Mouse (Mus musculus) stomach, embryonic 16.5 days (tissue): ENCODE measurements around the gene Dock6. TPM values are rescaled to one million over a fixed set of nuclear protein-coding genes. Genes with fewer than 3 reads are reported as not detected.

Experiments
- ATAC-seq: fragments of 200-750 bp; cut with Nextera tagmentation; 2 replicates; pipeline ENCODE4 v1.8.0; 2017; ENCODE audit warnings: moderate number of reproducible peaks, moderate TSS enrichment; ENCODE audit not compliant: insufficient read depth, low FRiP score
- H3K27ac ChIP-seq: fragments of 300-500 bp; sonication (generic); 2 replicates; pipeline ENCODE4 v1.5.1; 2014; ENCODE audit warnings: low read length
- H3K27me3 ChIP-seq: fragments of 300-500 bp; sonication (generic); 2 replicates; pipeline ENCODE4 v1.6.1; 2014; ENCODE audit warnings: low read length, control low read depth, mixed read lengths; ENCODE audit not compliant: control insufficient read depth, insufficient read depth
- H3K36me3 ChIP-seq: fragments of 300-500 bp; sonication (generic); 2 replicates; pipeline ENCODE4 v1.6.1; 2014; ENCODE audit warnings: low read length; ENCODE audit not compliant: control insufficient read depth, insufficient read depth
- H3K4me1 ChIP-seq: fragments of 300-500 bp; sonication (generic); 2 replicates; pipeline ENCODE4 v1.6.1; 2014; ENCODE audit warnings: low read length, control low read depth, mixed read lengths; ENCODE audit not compliant: control insufficient read depth, insufficient read depth
- H3K4me2 ChIP-seq: fragments of 300-500 bp; sonication (generic); 2 replicates; pipeline ENCODE4 v1.6.1; 2014; ENCODE audit warnings: low read depth, low read length, mixed read lengths
- H3K4me3 ChIP-seq: fragments of 300-500 bp; sonication (generic); replicated peaks from 2 replicates; pipeline ENCODE4 v1.5.1; 2014; ENCODE audit warnings: mild to moderate bottlenecking, low read length
- H3K9ac ChIP-seq: fragments of 300-500 bp; sonication (generic); 2 replicates; pipeline ENCODE4 v1.6.1; 2014; ENCODE audit warnings: low read length
- H3K9me3 ChIP-seq: fragments of 300-500 bp; sonication (generic); replicated peaks from 2 replicates; pipeline ENCODE4 v1.6.1; 2016; ENCODE audit warnings: low read length, control low read depth; ENCODE audit not compliant: control insufficient read depth
- WGBS: fragments of 180-500 bp; shearing (Covaris S2); extraction: QIAGEN DNeasy Blood & Tissue Kit; methylation state at CpG from one replicate; pipeline ENCODE4 v1.1.7; 2014; 5-methylcytosine and 5-hydroxymethylcytosine counted together
- polyA plus RNA-seq: library from polyadenylated mRNA; unstranded; fragments of >200 nt; fragmentation: Nextera tagmentation; extraction: Ambion mirVana; gene quantifications from 2 replicates; pipeline ENCODE4 v1.2.1, GENCODE M21; 2015

The Dock6 gene
- polyA plus RNA-seq, 1 experiment from 2014 or later = 39.4 TPM

DNA sequence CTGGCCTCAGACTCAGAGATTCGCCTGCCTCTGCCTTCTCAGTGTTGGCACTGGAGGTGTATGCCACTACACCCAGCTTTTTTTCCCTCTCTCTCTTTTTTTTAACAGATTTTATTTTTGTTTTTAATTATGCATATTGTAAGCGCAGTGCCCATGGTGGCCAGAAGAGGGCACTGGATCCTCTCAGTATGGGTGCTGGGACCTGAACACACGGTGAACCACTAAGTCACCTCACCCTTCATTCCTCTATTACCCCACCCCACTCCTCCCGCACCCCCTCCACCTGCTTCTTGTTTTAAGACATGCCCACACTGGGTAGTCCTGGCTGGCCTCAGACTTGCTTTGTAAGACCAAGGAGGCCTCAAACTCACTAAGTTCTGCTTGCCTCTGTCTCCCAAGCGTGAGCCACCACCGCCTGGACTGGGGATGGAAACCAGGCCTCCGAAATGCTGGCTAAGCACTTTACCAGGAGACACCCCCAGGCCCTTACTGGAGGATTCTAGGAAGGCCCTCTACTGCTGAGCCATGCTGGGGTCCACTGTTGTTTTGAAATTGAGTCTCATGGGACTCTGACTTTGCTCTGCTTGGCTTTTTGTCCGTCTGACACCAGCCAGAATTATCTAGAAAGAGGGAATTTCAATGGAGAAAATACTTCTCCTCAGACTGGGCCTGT lies 12.2 kb downstream of the Dock6 start:
- no peak for ATAC-seq
- 51% methylated on average over 8 of the region's 8 CpGs for WGBS
- H3K36me3 ChIP-seq = peaks cover 20% of the 10 kb centered on the region; the same call in 1 of the 2 replicates
- no peaks in the 10 kb centered on the region for H3K9me3 ChIP-seq
- no peak overlapping the region for H3K4me2 ChIP-seq
- H3K9ac ChIP-seq = no peak overlapping the region
- H3K27ac ChIP-seq = 0 out of 2 replicates have a peak overlapping the region, but pooled peaks have one; percentile 23
- H3K27me3 ChIP-seq = no peaks in the 10 kb centered on the region
- peaks cover 12% of the 10 kb centered on the region; the same call in 1 of the 2 replicates for H3K4me1 ChIP-seq
- H3K4me3 ChIP-seq = no peak overlapping the region

- no peak for ATAC-seq
- no peak overlapping the region for H3K4me2 ChIP-seq
- peaks cover 9% of the 10 kb centered on the region; the same call in 1 of the 2 replicates for H3K4me1 ChIP-seq
- 93% methylated on average over 2 of the region's 2 CpGs for WGBS
- no peak overlapping the region for H3K9ac ChIP-seq
- H3K27ac ChIP-seq = no peak overlapping the region
- H3K9me3 ChIP-seq = no peaks in the 10 kb centered on the region
- no peaks in the 10 kb centered on the region for H3K27me3 ChIP-seq
- H3K4me3 ChIP-seq = no peak overlapping the region
- peaks cover 22% of the 10 kb centered on the region; the same call in 1 of the 2 replicates for H3K36me3 ChIP-seq
Observed at GRCm38 (mm10) chr9:21837690-21838089, 14.7 kb downstream of the Dock6 start.

GRCm38 (mm10) chr9:21835258-21835912 lies 17.1 kb downstream of the Dock6 start, which contains the start of gene Angptl8:
Angptl8 (plus strand) TSS chr9:21835510.
- 68% methylated on average over 15 of the region's 15 CpGs for WGBS
- Histone ChIP-seq H3K36me3 (peaks cover 27% of the 10 kb centered on the region; the same call in 1 of the 2 replicates), H3K4me3 (no peak within 1 kb of the TSS), H3K9ac (peak within 1 kb of the TSS; percentile 15), H3K27ac (peak within 1 kb of the TSS; percentile 30), H3K4me2 (peak within 1 kb of the TSS; percentile 33), H3K9me3 (no peaks in the 10 kb centered on the region), H3K27me3 (no peaks in the 10 kb centered on the region), H3K4me1 (no peaks in the 10 kb centered on the region)
- peak; percentile 74 for ATAC-seq

- 90% methylated on average over 20 of the region's 20 CpGs for WGBS
- peaks cover 24% of the 10 kb centered on the region for H3K36me3 ChIP-seq
- no peaks in the 10 kb centered on the region for H3K27me3 ChIP-seq
- no peak for ATAC-seq
- H3K27ac ChIP-seq = no peak overlapping the region
- no peak overlapping the region for H3K9ac ChIP-seq
- H3K4me2 ChIP-seq = no peak overlapping the region
- H3K4me1 ChIP-seq = no peaks in the 10 kb centered on the region
- no peak overlapping the region for H3K4me3 ChIP-seq
- no peaks in the 10 kb centered on the region for H3K9me3 ChIP-seq
Observed at GRCm38 (mm10) chr9:21831558-21832240, 20.7 kb downstream of the Dock6 start.

GRCm38 (mm10) chr9:21830936-21831335 lies 21.5 kb downstream of the Dock6 start:
- H3K4me2 ChIP-seq = no peak overlapping the region
- H3K36me3 ChIP-seq = peaks cover 23% of the 10 kb centered on the region
- no peaks in the 10 kb centered on the region for H3K4me1 ChIP-seq
- no peak overlapping the region for H3K27ac ChIP-seq
- 87% methylated on average over 11 of the region's 11 CpGs for WGBS
- H3K4me3 ChIP-seq = no peak overlapping the region
- no peaks in the 10 kb centered on the region for H3K9me3 ChIP-seq
- H3K27me3 ChIP-seq = no peaks in the 10 kb centered on the region
- no peak for ATAC-seq
- no peak overlapping the region for H3K9ac ChIP-seq

DNA sequence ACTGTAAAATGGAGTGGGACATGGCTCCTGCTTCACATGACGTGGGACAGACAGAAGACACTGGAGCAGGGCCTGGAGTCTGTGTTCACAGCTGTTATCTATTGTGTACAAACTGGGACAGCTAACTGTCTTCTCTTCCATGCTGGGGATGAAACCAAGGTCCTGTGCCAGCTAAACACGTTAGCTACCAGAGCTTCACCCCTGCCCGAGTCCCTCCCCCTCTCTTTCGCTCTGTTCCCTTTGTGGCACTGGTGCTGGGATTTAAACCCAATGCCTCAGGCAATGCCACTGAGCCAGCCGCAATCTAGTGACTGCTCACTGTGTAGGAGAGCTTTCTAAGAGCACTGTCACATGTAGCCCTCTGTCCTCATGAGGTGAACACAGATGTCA lies 22.0 kb downstream of the Dock6 start:
- Histone ChIP-seq H3K4me3 (no peak overlapping the region), H3K4me2 (no peak overlapping the region), H3K27ac (no peak overlapping the region), H3K4me1 (no peaks in the 10 kb centered on the region), H3K36me3 (peaks cover 20% of the 10 kb centered on the region), H3K27me3 (no peaks in the 10 kb centered on the region), H3K9me3 (no peaks in the 10 kb centered on the region), H3K9ac (no peak overlapping the region)
- no peak for ATAC-seq
- WGBS = 79% methylated on average over 5 of the region's 5 CpGs

- WGBS = 79% methylated on average over 14 of the region's 14 CpGs
- Histone ChIP-seq H3K36me3 (peaks cover 20% of the 10 kb centered on the region), H3K4me2 (no peak overlapping the region), H3K4me3 (no peak overlapping the region), H3K9ac (no peak overlapping the region), H3K4me1 (no peaks in the 10 kb centered on the region), H3K27me3 (no peaks in the 10 kb centered on the region), H3K9me3 (no peaks in the 10 kb centered on the region), H3K27ac (no peak overlapping the region)
- no peak for ATAC-seq
Observed at GRCm38 (mm10) chr9:21829834-21830460, 22.5 kb downstream of the Dock6 start.

DNA sequence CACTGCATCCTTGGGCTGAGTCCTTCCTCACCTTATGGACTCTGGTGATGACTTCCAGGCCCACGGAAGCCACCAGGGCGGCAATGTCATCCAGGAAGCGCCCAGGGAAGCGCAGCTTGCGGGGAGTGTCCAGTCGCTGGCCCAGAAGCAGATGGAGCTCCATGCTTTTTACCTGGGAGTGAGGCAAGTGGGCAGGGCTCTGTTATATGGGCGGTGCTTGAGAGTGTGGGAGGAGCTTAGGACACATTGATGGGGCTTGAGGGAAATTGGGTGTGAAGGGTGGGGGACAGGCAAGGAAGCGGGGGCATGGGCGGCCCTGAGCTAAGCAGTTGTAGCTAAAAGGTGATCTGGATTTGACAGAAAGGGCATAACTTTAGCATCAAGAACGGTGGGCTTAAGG lies 28.1 kb downstream of the Dock6 start:
- H3K27ac ChIP-seq = no peak overlapping the region
- peaks cover 9% of the 10 kb centered on the region for H3K36me3 ChIP-seq
- H3K4me1 ChIP-seq = no peaks in the 10 kb centered on the region

More for the DNA sequence above, 28.1 kb downstream of the Dock6 start:
- no peak for ATAC-seq
- Histone ChIP-seq H3K4me2 (no peak overlapping the region), H3K27me3 (no peaks in the 10 kb centered on the region), H3K9ac (no peak overlapping the region), H3K9me3 (no peaks in the 10 kb centered on the region), H3K4me3 (no peak overlapping the region)
- 62% methylated on average over 10 of the region's 10 CpGs for WGBS
